Mouse (Mus musculus): Measurements from ENCODE around the gene Pabpc6.

Pabpc6 gene

GRCm38 (mm10) chr17:9632140-9632539 lies 37.4 kb downstream of the Pabpc6 start:
- no peak for TF ChIP-seq GATA4 (IDR thresholded peaks at IDR 0.05; ENCODE audit: insufficient replicate concordance, low read length)

DNA sequence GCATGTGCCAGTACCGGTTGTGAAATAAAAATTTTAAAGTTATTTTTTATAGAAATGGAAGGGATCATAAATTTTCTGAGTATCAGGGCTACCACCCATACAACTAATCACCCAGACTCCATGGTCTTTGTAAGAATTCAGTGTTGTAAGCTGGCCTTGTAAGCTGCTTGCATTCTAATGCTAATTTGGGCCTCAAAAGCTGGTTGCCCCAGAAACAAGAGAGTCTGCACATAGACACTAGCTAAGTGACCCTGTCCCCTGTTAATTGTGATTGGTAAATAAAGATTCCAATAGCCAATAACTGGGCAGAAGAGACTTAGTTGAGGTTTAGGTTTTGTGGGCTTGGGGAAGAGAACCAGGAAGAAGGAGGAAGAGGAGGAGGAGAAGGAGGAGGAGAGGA lies 38.4 kb downstream of the Pabpc6 start:
- TF ChIP-seq GATA4 (IDR thresholded peaks at IDR 0.05; ENCODE audit: insufficient replicate concordance, low read length), result no peak

DNA sequence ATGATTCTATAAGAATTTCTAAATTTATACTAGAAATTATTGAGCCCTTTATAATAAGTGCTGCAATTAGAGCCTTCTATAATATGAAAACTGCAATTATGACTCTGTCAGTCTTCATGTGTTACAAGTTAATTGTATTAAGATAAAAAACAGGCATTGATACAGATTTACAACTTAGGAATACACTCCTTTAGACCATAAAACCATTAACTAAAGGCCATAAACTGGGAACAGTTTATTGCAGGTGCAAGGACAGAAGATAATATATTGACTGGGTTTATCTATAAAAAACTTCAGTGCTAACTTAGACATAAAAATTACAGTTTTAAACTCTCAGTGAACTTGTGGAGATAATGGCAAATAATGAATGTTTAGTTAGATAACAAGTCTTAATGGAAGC lies 42.5 kb downstream of the Pabpc6 start:
- no peak for TF ChIP-seq GATA4 (IDR thresholded peaks at IDR 0.05; ENCODE audit: insufficient replicate concordance, low read length)

Data from liver, adult (tissue).